Mouse (Mus musculus) lung, embryonic 14.5 days (tissue): ENCODE measurements around the gene Hes3. TPM values are rescaled to one million over a fixed set of nuclear protein-coding genes. Genes with fewer than 3 reads are reported as not detected.
A peak's percentile ranks its signal among the peaks of the same experiment; 100 is the strongest.

Source experiments
- ATAC-seq: fragments of 200-750 bp; cut with Nextera tagmentation; 2 replicates; pipeline ENCODE4 v1.8.0; 2017; ENCODE audit warnings: mild to moderate bottlenecking, moderate TSS enrichment, moderate library complexity; ENCODE audit not compliant: insufficient read depth
- DNase-seq: peaks from one replicate; pipeline ENCODE4 v3.0.0-alpha.2; 2015
- H3K27ac ChIP-seq: fragments of 300-500 bp; sonication (generic); 2 replicates; pipeline ENCODE4 v1.5.1; 2014; ENCODE audit warnings: low read depth, mild to moderate bottlenecking, moderate library complexity
- H3K27me3 ChIP-seq: fragments of 300-500 bp; sonication (generic); 2 replicates; pipeline ENCODE4 v1.6.1; 2014; ENCODE audit warnings: low read length, control low read depth; ENCODE audit not compliant: insufficient read depth
- H3K36me3 ChIP-seq: fragments of 300-500 bp; sonication (generic); 2 replicates; pipeline ENCODE4 v1.6.1; 2014; ENCODE audit warnings: control low read depth; ENCODE audit not compliant: insufficient read depth
- H3K4me1 ChIP-seq: fragments of 300-500 bp; sonication (generic); 2 replicates; pipeline ENCODE4 v1.6.1; 2014; ENCODE audit warnings: antibody characterized with exemption, control low read depth; ENCODE audit not compliant: insufficient read depth
- H3K4me2 ChIP-seq: fragments of 300-500 bp; sonication (generic); 2 replicates; pipeline ENCODE4 v1.6.1; 2014; ENCODE audit warnings: mild to moderate bottlenecking
- H3K4me3 ChIP-seq: fragments of 300-500 bp; sonication (generic); 2 replicates; pipeline ENCODE4 v1.5.1; 2014; ENCODE audit warnings: low read depth, low read length
- H3K9ac ChIP-seq: fragments of 300-500 bp; sonication (generic); 2 replicates; pipeline ENCODE4 v1.6.1; 2014
- H3K9me3 ChIP-seq: fragments of 300-500 bp; sonication (generic); 2 replicates; pipeline ENCODE4 v1.6.1; 2016; ENCODE audit warnings: low read depth, low read length, control low read depth
- CTCF ChIP-seq: IDR thresholded peaks from 2 replicates; pipeline ENCODE4 v1.5.1; 2016; ENCODE audit warnings: antibody characterized with exemption, low read depth
- WGBS: fragments of 180-500 bp; shearing (Covaris S2); extraction: QIAGEN DNeasy Blood & Tissue Kit; methylation state at CpG from one replicate; pipeline ENCODE4 v1.1.7; 2014; 5-methylcytosine and 5-hydroxymethylcytosine counted together
- polyA plus RNA-seq: library from polyadenylated mRNA; unstranded; fragments of >200 nt; fragmentation: Nextera tagmentation; extraction: Ambion mirVana; gene quantifications from 2 replicates; pipeline ENCODE4 v1.2.1, GENCODE M21; 2014

The Hes3 gene
- polyA plus RNA-seq, 1 experiment from 2014 or later, result not detected

DNA sequence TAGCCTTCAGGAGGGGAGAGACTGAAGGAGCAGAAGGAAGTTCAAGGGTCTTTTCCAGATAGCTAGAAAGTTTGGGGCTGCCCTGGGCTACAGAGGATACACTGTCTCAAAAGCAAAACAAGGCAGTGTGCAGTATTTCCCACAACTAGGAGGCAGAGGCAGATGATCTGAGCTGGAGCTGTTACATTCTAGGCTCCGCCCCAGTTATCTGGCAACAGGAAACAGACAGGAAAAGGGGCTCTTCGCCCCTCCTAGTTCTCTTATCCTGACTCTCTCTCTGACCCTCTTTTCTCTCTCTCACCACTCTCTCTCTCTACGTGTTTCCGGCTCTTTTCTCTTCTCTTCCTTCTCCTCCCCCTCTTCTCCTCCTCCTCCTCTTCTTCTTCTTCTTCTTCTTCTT, 4.5 kb upstream of the Hes3 start:
- peaks cover 20% of the 10 kb centered on the region for H3K27me3 ChIP-seq
- no peaks in the 10 kb centered on the region for H3K9me3 ChIP-seq
- DNase-seq, result peak; percentile 63
- no peak overlapping the region for H3K9ac ChIP-seq
- H3K4me1 ChIP-seq, result peaks cover 8% of the 10 kb centered on the region
- ATAC-seq, result no peak
- H3K27ac ChIP-seq, result peak overlapping the region; percentile 21; the same call in 1 of the 2 replicates
- no peak overlapping the region for H3K4me3 ChIP-seq
- WGBS, result 18% methylated on average over 4 of the region's 4 CpGs
- peaks cover 14% of the 10 kb centered on the region; the same call in 1 of the 2 replicates for H3K36me3 ChIP-seq
- peak overlapping the region; percentile 8; the same call in 1 of the 2 replicates for H3K4me2 ChIP-seq
- TF ChIP-seq CTCF, result no peak

DNA sequence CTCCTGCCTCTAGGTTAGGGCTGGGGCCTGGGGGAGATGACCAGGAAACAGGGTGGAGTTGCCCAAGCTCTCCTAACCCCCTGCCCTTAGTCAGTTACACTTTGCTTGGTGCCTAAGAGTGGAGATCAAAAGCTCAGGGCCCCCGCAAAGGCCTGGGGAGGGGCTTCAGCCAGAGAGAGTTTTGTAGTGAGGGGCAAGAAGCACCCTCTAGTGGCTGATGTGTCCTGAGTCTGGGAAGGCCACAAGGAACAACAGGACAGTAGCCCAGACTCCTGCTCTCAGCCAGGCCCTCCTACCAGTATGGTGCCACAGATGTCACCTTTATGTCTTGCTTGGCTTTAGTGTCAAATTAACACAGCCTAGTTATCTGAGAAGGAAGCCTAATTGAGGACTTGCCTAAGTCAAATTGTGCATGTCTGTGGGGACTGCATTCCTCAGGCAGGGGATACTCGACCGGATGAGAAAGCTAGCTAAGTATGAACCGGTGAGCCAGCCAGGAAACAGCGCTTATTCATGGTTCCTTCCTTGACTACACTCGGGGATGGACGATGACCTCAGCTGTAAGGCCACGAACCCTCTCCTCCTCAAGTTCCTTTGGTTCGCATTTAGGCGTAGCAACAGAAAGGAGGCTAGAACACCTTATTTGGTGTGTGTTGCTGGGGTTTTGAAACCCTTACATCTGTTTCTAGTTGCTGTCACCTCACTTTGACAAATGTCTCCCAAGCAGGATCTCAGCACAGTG, 2.9 kb upstream of the Hes3 start:
- Histone ChIP-seq H3K9ac (no peak overlapping the region), H3K27me3 (peaks cover 36% of the 10 kb centered on the region), H3K36me3 (no peaks in the 10 kb centered on the region; the same call in 1 of the 2 replicates), H3K4me2 (no peak overlapping the region), H3K4me1 (peaks cover 8% of the 10 kb centered on the region), H3K4me3 (no peak overlapping the region), H3K27ac (no peak overlapping the region), H3K9me3 (no peaks in the 10 kb centered on the region)
- ATAC-seq (no peak), DNase-seq (peak; percentile 47)
- peak; percentile 45; the same call in 1 of the 2 replicates for TF ChIP-seq CTCF
- WGBS, result 43% methylated on average over 10 of the region's 10 CpGs

DNA sequence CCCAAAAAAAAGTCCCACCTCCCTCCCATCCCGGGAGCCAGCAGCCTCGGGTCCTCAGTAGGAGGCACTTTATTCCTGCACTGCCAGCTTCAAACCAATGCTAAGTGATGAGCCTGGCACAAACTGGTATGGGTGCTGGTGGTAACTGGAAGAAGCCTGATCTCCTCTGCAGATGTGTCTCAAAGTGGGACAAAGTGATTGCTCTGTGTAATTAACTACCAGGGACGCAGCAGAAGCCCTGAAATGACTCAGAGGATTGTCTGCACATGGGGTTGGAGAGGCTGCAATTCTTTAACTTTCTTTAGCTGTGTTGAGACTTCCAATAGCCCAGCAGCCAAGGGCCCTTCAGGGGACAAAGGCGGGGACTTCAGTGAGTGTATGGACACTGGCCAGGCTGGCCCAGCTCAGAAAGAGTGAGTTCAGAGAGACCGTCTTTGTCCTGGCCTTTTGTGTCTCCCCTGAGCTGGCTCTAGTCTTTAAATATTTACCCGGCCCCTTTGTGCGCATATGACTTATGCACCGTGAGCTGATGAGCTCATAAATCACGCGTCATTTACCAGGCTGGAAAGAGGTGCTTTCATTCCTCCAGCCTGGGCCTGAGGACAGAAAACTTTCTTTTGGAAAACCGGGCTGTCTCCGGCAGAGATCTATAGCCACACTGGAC, 772 bp upstream of the Hes3 start:
- no peak overlapping the region for H3K4me3 ChIP-seq
- peaks cover 50% of the 10 kb centered on the region for H3K27me3 ChIP-seq
- TF ChIP-seq CTCF, result no peak
- ATAC-seq (no peak), DNase-seq (no peak)
- H3K4me1 ChIP-seq, result no peaks in the 10 kb centered on the region; the same call in 1 of the 2 replicates
- H3K27ac ChIP-seq, result no peak overlapping the region
- no peaks in the 10 kb centered on the region for H3K36me3 ChIP-seq
- WGBS, result 16% methylated on average over 12 of the region's 12 CpGs
- no peak overlapping the region for H3K4me2 ChIP-seq
- no peak overlapping the region for H3K9ac ChIP-seq
- H3K9me3 ChIP-seq, result no peaks in the 10 kb centered on the region

DNA sequence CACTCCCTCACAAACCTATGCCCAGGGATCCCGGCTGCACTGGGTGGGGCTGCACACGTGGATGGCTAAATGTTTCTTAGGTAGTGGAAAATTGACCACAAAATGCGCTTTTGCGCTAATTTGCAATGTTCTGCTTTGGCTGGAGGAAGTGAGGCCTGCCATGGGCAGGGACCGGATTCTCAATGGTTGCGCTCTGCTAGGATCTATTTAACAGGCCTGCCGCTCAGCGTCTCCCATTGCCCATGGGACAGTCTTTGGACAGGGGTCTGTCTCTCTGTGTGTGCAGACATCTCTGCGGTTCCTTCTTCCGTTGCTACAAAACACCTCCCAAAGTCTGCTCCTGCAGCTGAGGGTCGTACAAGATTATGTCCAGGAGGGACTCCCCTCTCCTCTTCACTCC, 471 bp downstream of the Hes3 start:
- H3K9ac ChIP-seq, result no peak overlapping the region
- H3K27me3 ChIP-seq, result peaks cover 62% of the 10 kb centered on the region
- H3K9me3 ChIP-seq, result no peaks in the 10 kb centered on the region
- H3K4me1 ChIP-seq, result no peaks in the 10 kb centered on the region; the same call in 1 of the 2 replicates
- TF ChIP-seq CTCF, result no peak
- H3K4me3 ChIP-seq, result no peak overlapping the region
- no peak overlapping the region for H3K4me2 ChIP-seq
- DNase-seq, result no peak
- no peak overlapping the region for H3K27ac ChIP-seq
- ATAC-seq, result no peak
- WGBS, result 30% methylated on average over 11 of the region's 11 CpGs
- no peaks in the 10 kb centered on the region for H3K36me3 ChIP-seq

DNA sequence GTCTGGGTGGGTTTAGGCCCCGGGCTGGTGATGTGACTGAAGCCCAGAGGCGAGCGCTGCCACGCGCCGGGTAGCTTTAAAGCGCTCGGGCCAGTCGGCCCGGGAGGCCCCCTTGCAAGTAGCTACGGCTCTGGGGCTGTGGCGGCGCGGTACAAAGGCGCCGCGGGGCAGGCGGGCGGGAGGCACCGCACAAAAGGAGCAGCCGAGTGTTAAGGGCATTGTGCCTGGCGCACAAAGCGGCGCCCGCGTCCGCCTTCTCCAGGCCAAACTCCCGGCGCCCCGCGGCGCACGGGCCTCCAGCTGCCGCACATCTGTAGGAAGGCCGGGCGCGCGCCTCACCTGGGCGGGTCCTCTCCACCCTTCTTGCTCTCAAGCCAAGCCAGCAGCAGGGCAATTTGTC, 1.1 kb downstream of the Hes3 start:
- peak overlapping the region; percentile 19 for H3K4me3 ChIP-seq
- H3K27ac ChIP-seq, result no peak overlapping the region
- H3K27me3 ChIP-seq, result peaks cover 69% of the 10 kb centered on the region
- no peak for TF ChIP-seq CTCF
- ATAC-seq (no peak), DNase-seq (no peak)
- no peaks in the 10 kb centered on the region for H3K4me1 ChIP-seq
- peak overlapping the region; percentile 35; the same call in 1 of the 2 replicates for H3K4me2 ChIP-seq
- H3K9me3 ChIP-seq, result no peaks in the 10 kb centered on the region
- no peaks in the 10 kb centered on the region for H3K36me3 ChIP-seq
- no peak overlapping the region for H3K9ac ChIP-seq
- WGBS, result under 1% methylated on average over 38 of the region's 39 CpGs

DNA sequence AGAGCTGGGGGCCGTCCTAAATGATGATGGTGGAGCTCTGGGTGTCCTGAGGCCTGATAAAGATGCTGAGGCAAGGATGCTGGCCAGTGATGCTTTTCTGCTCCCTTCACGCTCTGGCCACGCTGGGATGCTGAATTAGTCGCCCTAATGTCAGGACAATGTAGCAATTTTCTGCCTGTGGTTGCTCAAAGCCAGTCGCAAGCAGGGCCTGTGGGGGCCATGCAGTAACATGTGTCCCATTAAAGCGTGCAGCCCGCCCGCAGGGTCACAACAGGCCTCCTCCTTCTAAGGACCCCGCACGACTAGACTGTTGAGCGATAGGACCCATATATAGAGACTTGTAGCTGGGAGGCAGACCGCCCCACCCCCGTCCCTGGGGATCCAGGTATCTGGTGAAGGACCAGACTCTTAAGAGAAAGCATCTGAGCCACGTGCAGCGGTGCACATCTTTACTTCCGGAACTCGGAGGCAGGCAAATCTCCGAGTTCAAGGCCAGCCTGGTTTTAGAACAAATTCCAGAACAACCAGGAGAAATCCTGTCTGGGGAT, 3.0 kb downstream of the Hes3 start:
- no peaks in the 10 kb centered on the region for H3K4me1 ChIP-seq
- H3K27me3 ChIP-seq, result peaks cover 88% of the 10 kb centered on the region
- no peak overlapping the region for H3K4me3 ChIP-seq
- no peak overlapping the region for H3K4me2 ChIP-seq
- WGBS, result 55% methylated on average over 18 of the region's 18 CpGs
- no peak for TF ChIP-seq CTCF
- no peak overlapping the region for H3K9ac ChIP-seq
- DNase-seq (no peak), ATAC-seq (no peak)
- H3K36me3 ChIP-seq, result no peaks in the 10 kb centered on the region
- H3K27ac ChIP-seq, result no peak overlapping the region
- no peaks in the 10 kb centered on the region for H3K9me3 ChIP-seq
